Comparison of ENCODE assay signal across 8 mouse cellular contexts in the genomic region with DNA sequence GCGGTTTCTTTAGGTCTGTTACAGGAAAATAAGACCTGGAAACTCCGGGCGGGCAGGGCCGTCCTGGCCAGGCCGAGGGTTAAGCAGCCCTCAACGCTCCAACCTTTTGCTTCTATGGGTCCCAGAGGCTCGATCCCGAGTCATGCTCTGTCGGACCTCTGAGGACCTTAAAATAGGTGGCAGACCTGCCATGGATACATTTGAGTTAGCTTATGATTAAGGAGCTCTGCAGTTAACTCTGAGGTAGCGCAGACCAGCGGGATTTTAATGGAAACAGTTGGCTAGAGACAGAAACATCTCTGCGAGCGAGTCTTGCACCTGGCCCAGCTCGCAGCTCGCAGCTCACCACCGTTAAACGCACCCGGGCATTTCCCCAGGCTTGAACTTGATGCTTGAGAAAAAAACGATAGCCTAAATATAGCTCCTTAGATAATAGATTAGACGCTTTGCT. TPM values are rescaled to one million over a fixed set of nuclear protein-coding genes. Genes with fewer than 3 reads are reported as not detected.
DNase-seq lines count a peak whose midpoint lies in the region; ATAC-seq and TF ChIP-seq lines count a peak whose summit lies in the region.

No protein-coding gene starts in this region.

- H3K4me2 ChIP-seq in heart, embryonic 15.5 days = peak overlapping the region; percentile 77
- peak overlapping the region; percentile 75 for H3K4me2 ChIP-seq in embryonic facial prominence, embryonic 13.5 days
- H3K4me2 ChIP-seq in limb, embryonic 11.5 days (ENCODE audit: low read depth, severe bottlenecking) = peak overlapping the region; percentile 72

- no peaks in the 10 kb centered on the region for H3K36me3 ChIP-seq in heart, embryonic 15.5 days
- H3K36me3 ChIP-seq in E14TG2a.4 (ENCODE audit: insufficient read depth, low read length) = no peaks in the 10 kb centered on the region
- H3K36me3 ChIP-seq in embryonic facial prominence, embryonic 13.5 days = no peaks in the 10 kb centered on the region
- no peaks in the 10 kb centered on the region for H3K36me3 ChIP-seq in limb, embryonic 11.5 days (ENCODE audit: control insufficient read depth, insufficient read depth, low read length)

- H3K9me3 ChIP-seq in heart, embryonic 15.5 days (replicated peaks) = no peaks in the 10 kb centered on the region
- H3K9me3 ChIP-seq in E14TG2a.4 (ENCODE audit: low read length) = no peaks in the 10 kb centered on the region
- H3K9me3 ChIP-seq in embryonic facial prominence, embryonic 13.5 days = no peaks in the 10 kb centered on the region
- no peaks in the 10 kb centered on the region for H3K9me3 ChIP-seq in limb, embryonic 11.5 days (ENCODE audit: control insufficient read depth, low read length)

- DNase-seq in heart, adult 8-10 months (ENCODE audit: low spot score) = no peak
- DNase-seq in limb, embryonic 11.5 days (ENCODE audit: low spot score) = no peak
- DNase-seq in adrenal gland, postnatal 4 days (ENCODE audit: low spot score in 2 of 2) = no peak
- no peak for DNase-seq in cerebellum, adult 11 months

- H3K9ac ChIP-seq in heart, embryonic 15.5 days = peak overlapping the region; percentile 96
- H3K9ac ChIP-seq in embryonic facial prominence, embryonic 13.5 days = peak overlapping the region; percentile 81
- H3K9ac ChIP-seq in limb, embryonic 11.5 days (ENCODE audit: low read length) = peak overlapping the region; percentile 85

- under 1% methylated on average over 20 of the region's 20 CpGs for WGBS in heart, embryonic 15.5 days
- WGBS in embryonic facial prominence, embryonic 13.5 days = under 1% methylated on average over 20 of the region's 20 CpGs
- under 1% methylated on average over 20 of the region's 20 CpGs for WGBS in limb, embryonic 11.5 days

- peak overlapping the region; percentile 99 for H3K27ac ChIP-seq in heart, embryonic 15.5 days
- peak overlapping the region; percentile 98; the same call in 1 of the 2 replicates for H3K27ac ChIP-seq in embryonic facial prominence, embryonic 13.5 days
- peak overlapping the region; percentile 95 for H3K27ac ChIP-seq in limb, embryonic 11.5 days (replicated peaks; ENCODE audit: low read depth, low read length)

- peak; percentile 32 for ATAC-seq in heart, embryonic 15.5 days (replicated peaks; ENCODE audit: insufficient number of reproducible peaks, insufficient read depth, low FRiP score, low read depth)
- ATAC-seq in embryonic facial prominence, embryonic 13.5 days (ENCODE audit: insufficient number of reproducible peaks, insufficient read depth, low FRiP score, low TSS enrichment, low read depth) = peak; percentile 60
- ATAC-seq in limb, embryonic 11.5 days (ENCODE audit: insufficient number of reproducible peaks, low FRiP score, low TSS enrichment, low read depth) = peak; percentile 55
- ATAC-seq in neutrophil, adult 5-6 weeks (ENCODE audit: extremely low read depth, insufficient number of reproducible peaks, low FRiP score, poor library complexity, severe bottlenecking) = 0 out of 2 replicates have a peak, but pooled peaks have one; percentile 1

- TF ChIP-seq CTCF in E14TG2a.4 (conservative IDR thresholded peaks at IDR 0.05; ENCODE audit: low read length) = no peak

- H3K4me1 ChIP-seq in heart, embryonic 15.5 days (replicated peaks) = peaks cover 16% of the 10 kb centered on the region
- H3K4me1 ChIP-seq in E14TG2a.4 (replicated peaks; ENCODE audit: low read depth, low read length) = peaks cover 7% of the 10 kb centered on the region
- H3K4me1 ChIP-seq in embryonic facial prominence, embryonic 13.5 days = peaks cover 12% of the 10 kb centered on the region
- no peaks in the 10 kb centered on the region for H3K4me1 ChIP-seq in limb, embryonic 11.5 days (ENCODE audit: control insufficient read depth, insufficient read depth, low read length)

- no peaks in the 10 kb centered on the region for H3K27me3 ChIP-seq in heart, embryonic 15.5 days
- H3K27me3 ChIP-seq in E14TG2a.4 (ENCODE audit: insufficient read depth, low read length) = peaks cover 15% of the 10 kb centered on the region
- peaks cover 7% of the 10 kb centered on the region for H3K27me3 ChIP-seq in embryonic facial prominence, embryonic 13.5 days
- 0 out of 2 replicates have a peak, but pooled peaks cover 3% of the 10 kb centered on the region for H3K27me3 ChIP-seq in limb, embryonic 11.5 days (ENCODE audit: control insufficient read depth, insufficient read depth, low read length)

- peak overlapping the region; percentile 94 for H3K4me3 ChIP-seq in heart, embryonic 15.5 days
- H3K4me3 ChIP-seq in E14TG2a.4 (replicated peaks; ENCODE audit: low read length) = peak overlapping the region; percentile 89
- H3K4me3 ChIP-seq in embryonic facial prominence, embryonic 13.5 days = peak overlapping the region; percentile 76
- H3K4me3 ChIP-seq in limb, embryonic 11.5 days (ENCODE audit: low read depth, low read length) = peak overlapping the region; percentile 68

RNA-seq across cellular contexts. Expression of a gene that starts 0.5 kb away (rescaled TPM):
- 11.7 and 12.3 TPM in 2 replicates for polyA plus RNA-seq in heart, embryonic 15.5 days (2015; fragmentation: Nextera tagmentation; extraction: Ambion mirVana)
- total RNA-seq in heart, adult 8-10 months (2022) = 10 to 100 TPM; 22.2 to 24.7 (median 24.2) TPM
- 21.7 and 23.1 TPM in 2 replicates for polyA plus RNA-seq in embryonic facial prominence, embryonic 13.5 days (2015; fragmentation: Nextera tagmentation; extraction: Ambion mirVana)
- polyA plus RNA-seq in limb, embryonic 11.5 days (2014; fragmentation: Nextera tagmentation; extraction: Ambion mirVana) = 16.0 and 17.0 TPM in 2 replicates
- total RNA-seq in neutrophil, adult 5-6 weeks (2017) = 44.1 and 50.0 TPM in 2 replicates
- 10 to 100 TPM; 25.4 to 26.1 TPM for total RNA-seq in adrenal gland, postnatal 4 days (2021)

RNA-seq across cellular contexts. Expression of a gene that starts 45.2 kb away (rescaled TPM):
- 631 and 795 TPM in 2 replicates for polyA plus RNA-seq in heart, embryonic 15.5 days (2015; fragmentation: Nextera tagmentation; extraction: Ambion mirVana)
- total RNA-seq in heart, adult 8-10 months (2022) = 1,000 to 10,000 TPM; 1,104 to 1,310 (median 1,185) TPM
- polyA plus RNA-seq in embryonic facial prominence, embryonic 13.5 days (2015; fragmentation: Nextera tagmentation; extraction: Ambion mirVana) = 53.5 and 65.6 TPM in 2 replicates
- polyA plus RNA-seq in limb, embryonic 11.5 days (2014; fragmentation: Nextera tagmentation; extraction: Ambion mirVana) = 54.1 and 58.4 TPM in 2 replicates
- 28.1 and 29.6 TPM in 2 replicates for total RNA-seq in neutrophil, adult 5-6 weeks (2017)
- 100 to 1,000 TPM; 425 to 522 TPM for total RNA-seq in adrenal gland, postnatal 4 days (2021)

Comparison
In these comparisons a context has a peak if more than half of its experiments do, and no peak if none do; other contexts are left out.
1. ATAC-seq: peak in every context shown above with its lines; median percentile 60 in embryonic facial prominence, embryonic 13.5 days; 55 in limb, embryonic 11.5 days; 32 in heart, embryonic 15.5 days; 1 in neutrophil, adult 5-6 weeks.
2. RNA of a gene that starts 45.2 kb away (total RNA-seq): 1,104 to 1,310 TPM in heart, adult 8-10 months and 425 to 522 TPM in adrenal gland, postnatal 4 days; 28.1 to 29.6 TPM in neutrophil, adult 5-6 weeks; every median in the first group is over 10 times any median in the second.
3. Peak in every context shown above with its lines, with median percentiles within 50 percentile points of each other: H3K27ac ChIP-seq, H3K4me2 ChIP-seq, H3K4me3 ChIP-seq and H3K9ac ChIP-seq.